Mouse (Mus musculus) heart, adult 2 months (tissue): ENCODE results near the gene Kcnip4. TPM values are rescaled to one million over a fixed set of nuclear protein-coding genes. Genes with fewer than 3 reads are reported as not detected.

Experiments
- DNase-seq, 2 experiments: peaks; one replicate each; pipeline ENCODE4 v3.0.0; 2021
- H3K27ac ChIP-seq: fragments of 200-600 bp; 2 replicates; pipeline ENCODE4 v1.8.1; 2022
- H3K27me3 ChIP-seq: fragments of 200-500 bp; 2 replicates; pipeline ENCODE4 v1.6.1; 2012; ENCODE audit warnings: mild to moderate bottlenecking, low read length, inconsistent platforms, mixed read lengths; ENCODE audit not compliant: control insufficient read depth, insufficient read depth
- H3K36me3 ChIP-seq: fragments of 200-500 bp; 2 replicates; pipeline ENCODE4 v1.6.1; 2012; ENCODE audit warnings: low read length, inconsistent platforms; ENCODE audit not compliant: control insufficient read depth, insufficient read depth
- H3K4me1 ChIP-seq: fragments of 200-500 bp; 2 replicates; pipeline ENCODE4 v1.6.1; 2011; ENCODE audit warnings: low read length; ENCODE audit not compliant: control insufficient read depth, insufficient read depth
- H3K4me3 ChIP-seq: fragments of 200-600 bp; 2 replicates; pipeline ENCODE4 v1.8.1; 2022
- H3K79me2 ChIP-seq: fragments of 200-500 bp; replicated peaks from 2 replicates; pipeline ENCODE4 v1.6.1; 2012; ENCODE audit warnings: mild to moderate bottlenecking, inconsistent platforms, low read length, moderate library complexity, mixed read lengths; ENCODE audit not compliant: control insufficient read depth, insufficient read depth
- H3K9ac ChIP-seq: fragments of 200-500 bp; 2 replicates; pipeline ENCODE4 v1.6.1; 2012; ENCODE audit warnings: low read depth, mild to moderate bottlenecking, control low read depth, inconsistent platforms, low read length, mixed read lengths
- CTCF ChIP-seq: fragments of 200-600 bp; IDR thresholded peaks from 2 replicates; pipeline ENCODE4 v1.8.1; 2022; ENCODE audit warnings: antibody characterized with exemption, mild to moderate bottlenecking, moderate library complexity
- EP300 ChIP-seq: fragments of 200-500 bp; IDR thresholded peaks from 2 replicates; pipeline ENCODE4 v1.6.1; 2011; ENCODE audit warnings: low read depth, low read length, control low read depth; ENCODE audit not compliant: insufficient read depth
- POLR2A ChIP-seq: fragments of 200-500 bp; IDR thresholded peaks from 2 replicates; pipeline ENCODE4 v1.6.1; 2011; ENCODE audit warnings: mild to moderate bottlenecking, low read depth, low read length, control low read depth; ENCODE audit not compliant: insufficient read depth
- WGBS: fragments of 180-500 bp; shearing (Covaris S2); methylation state at CpG from one replicate; pipeline ENCODE4 v1.1.7; 2018; 5-methylcytosine and 5-hydroxymethylcytosine counted together
- intact Hi-C: fragments of 180-260 bp; cut with DNase I; formaldehyde crosslinking; loops from one replicate; pipeline ENCODE4 v1.15.1; 2025
- polyA plus RNA-seq: library from polyadenylated mRNA; depleted of rRNA; stranded (reverse); fragments of >200 nt; gene quantifications from 2 replicates; pipeline ENCODE4 v1.2.3, GENCODE M21; 2012
- total RNA-seq, 2 experiments: library from RNA; stranded (reverse); gene quantifications; 2 replicates each; pipeline ENCODE4 v1.2.3; 2021

Gene Kcnip4
- total and polyA plus RNA-seq, 3 experiments = 0.10 TPM; not detected in 2

DNA sequence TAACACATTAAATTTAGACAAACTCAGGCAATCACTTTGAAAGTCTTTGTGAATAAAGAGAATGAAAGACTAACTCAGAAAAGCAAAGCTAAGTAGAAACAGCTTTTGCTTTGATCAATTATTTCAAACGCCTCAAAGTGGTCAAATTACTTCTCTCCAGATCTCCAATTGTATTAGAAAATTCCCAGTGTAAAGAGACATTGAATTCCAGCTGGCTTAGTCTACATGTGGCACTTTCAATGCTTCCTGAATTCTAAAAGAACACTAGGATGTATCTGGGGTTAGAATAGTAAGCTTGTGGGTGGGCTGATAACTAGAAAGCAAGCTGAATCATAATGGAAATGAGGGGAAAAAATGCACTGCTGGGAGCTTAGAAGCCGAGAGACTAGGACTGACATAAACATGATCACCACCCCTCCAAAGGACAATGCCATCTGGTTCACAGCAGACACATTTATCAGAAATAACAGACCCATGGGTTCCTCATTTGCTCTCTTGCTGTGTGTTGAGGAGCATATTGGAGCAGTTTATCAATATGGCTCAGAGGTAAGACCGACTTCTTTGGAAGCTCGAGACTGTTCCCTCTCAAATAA is 323.4 kb downstream of the Kcnip4 start:
- DNase-seq = no peak
- no peak overlapping the region for H3K4me3 ChIP-seq
- TF ChIP-seq POLR2A (no peak), CTCF (no peak), EP300 (no peak)
- WGBS = 62% methylated on average over 4 of the region's 4 CpGs
- intact Hi-C loops = no loop called here
- H3K4me1 ChIP-seq = no peaks in the 10 kb centered on the region
- H3K9ac ChIP-seq = no peak overlapping the region
- H3K27ac ChIP-seq = no peak overlapping the region
- no peaks in the 10 kb centered on the region for H3K79me2 ChIP-seq
- no peaks in the 10 kb centered on the region for H3K36me3 ChIP-seq
- no peaks in the 10 kb centered on the region for H3K27me3 ChIP-seq

- Histone ChIP-seq H3K27me3 (no peaks in the 10 kb centered on the region), H3K4me1 (no peaks in the 10 kb centered on the region), H3K79me2 (no peaks in the 10 kb centered on the region), H3K27ac (no peak overlapping the region), H3K4me3 (no peak overlapping the region), H3K9ac (no peak overlapping the region), H3K36me3 (no peaks in the 10 kb centered on the region)
- TF ChIP-seq EP300 (no peak), CTCF (no peak), POLR2A (no peak)
- WGBS = 55% methylated on average over 1 of the region's 1 CpGs
- intact Hi-C loops = no loop called here
- no peak for DNase-seq
These were observed 336.5 kb downstream of the Kcnip4 start for GRCm38 (mm10) chr5:49188236-49188635.

DNA sequence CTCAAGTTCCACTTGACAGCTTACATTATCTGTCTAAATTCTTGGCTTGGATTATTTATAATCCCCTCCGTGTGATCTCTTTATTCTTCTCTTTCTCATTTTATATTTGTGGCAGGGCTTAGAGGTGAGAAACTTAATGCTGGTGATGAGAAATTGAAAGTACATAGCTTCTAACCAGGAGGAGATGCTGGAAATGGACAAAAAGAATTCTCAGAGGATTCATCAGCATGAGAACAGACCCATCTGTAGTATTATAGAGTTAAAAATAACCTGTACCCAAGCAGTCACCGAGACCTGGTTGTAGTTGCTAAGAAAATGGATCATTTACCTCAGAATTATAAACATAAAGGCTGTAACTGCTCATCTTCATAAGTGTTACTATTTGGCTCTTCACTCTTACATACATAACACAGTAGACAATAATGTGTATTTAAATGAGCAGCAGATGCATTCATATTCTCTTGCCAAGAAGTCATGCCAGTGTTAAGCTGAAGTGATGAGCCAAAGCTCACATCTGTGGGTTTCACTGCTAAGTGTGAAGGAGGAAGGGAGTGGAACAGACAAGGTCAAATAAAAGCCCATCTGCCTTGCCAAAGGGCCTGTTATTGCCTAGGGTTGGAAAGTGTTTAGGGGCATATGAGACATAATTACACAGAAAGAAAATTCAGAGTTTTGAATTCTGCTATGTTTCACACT is 374.4 kb downstream of the Kcnip4 start:
- no peak overlapping the region for H3K4me3 ChIP-seq
- intact Hi-C loops = no loop called here
- H3K36me3 ChIP-seq = no peaks in the 10 kb centered on the region
- H3K4me1 ChIP-seq = no peaks in the 10 kb centered on the region
- WGBS = 53% methylated on average over 2 of the region's 2 CpGs
- TF ChIP-seq CTCF (no peak), POLR2A (no peak), EP300 (no peak)
- H3K9ac ChIP-seq = no peak overlapping the region
- no peak for DNase-seq
- no peaks in the 10 kb centered on the region for H3K79me2 ChIP-seq
- H3K27me3 ChIP-seq = no peaks in the 10 kb centered on the region
- no peak overlapping the region for H3K27ac ChIP-seq

GRCm38 (mm10) chr5:49149684-49150083 is 375.0 kb downstream of the Kcnip4 start:
- TF ChIP-seq CTCF (no peak), POLR2A (no peak), EP300 (no peak)
- 63% methylated on average over 2 of the region's 2 CpGs for WGBS
- H3K27me3 ChIP-seq = no peaks in the 10 kb centered on the region
- H3K4me3 ChIP-seq = no peak overlapping the region
- H3K4me1 ChIP-seq = no peaks in the 10 kb centered on the region
- H3K27ac ChIP-seq = no peak overlapping the region
- intact Hi-C loops = no loop called here
- no peak for DNase-seq
- no peak overlapping the region for H3K9ac ChIP-seq
- H3K36me3 ChIP-seq = no peaks in the 10 kb centered on the region
- no peaks in the 10 kb centered on the region for H3K79me2 ChIP-seq

DNA sequence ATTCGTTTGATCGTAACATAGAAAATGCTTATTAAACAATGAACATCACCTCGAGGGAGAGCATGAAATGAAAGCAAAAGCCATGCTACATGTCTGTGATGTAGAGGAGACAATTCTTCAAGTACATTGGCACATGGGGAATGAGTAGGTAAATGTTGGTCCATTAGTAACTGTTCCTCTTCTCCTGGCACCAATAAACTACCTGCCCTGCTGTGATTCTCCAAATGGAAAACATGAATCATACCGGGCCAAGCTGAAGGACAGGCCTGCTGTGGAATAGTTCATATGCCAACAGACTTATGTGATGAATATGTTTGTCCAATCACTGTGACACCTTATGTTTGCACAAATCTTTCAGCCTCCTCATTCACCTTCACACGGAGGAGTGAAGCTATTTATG is 429.3 kb downstream of the Kcnip4 start:
- H3K36me3 ChIP-seq = no peaks in the 10 kb centered on the region
- TF ChIP-seq EP300 (no peak), POLR2A (no peak), CTCF (no peak)
- H3K4me1 ChIP-seq = no peaks in the 10 kb centered on the region
- WGBS = 77% methylated on average over 5 of the region's 5 CpGs
- intact Hi-C loops = no loop called here
- no peak overlapping the region for H3K9ac ChIP-seq
- no peak overlapping the region for H3K27ac ChIP-seq
- H3K4me3 ChIP-seq = no peak overlapping the region
- DNase-seq = no peak
- H3K27me3 ChIP-seq = no peaks in the 10 kb centered on the region
- no peaks in the 10 kb centered on the region for H3K79me2 ChIP-seq

DNA sequence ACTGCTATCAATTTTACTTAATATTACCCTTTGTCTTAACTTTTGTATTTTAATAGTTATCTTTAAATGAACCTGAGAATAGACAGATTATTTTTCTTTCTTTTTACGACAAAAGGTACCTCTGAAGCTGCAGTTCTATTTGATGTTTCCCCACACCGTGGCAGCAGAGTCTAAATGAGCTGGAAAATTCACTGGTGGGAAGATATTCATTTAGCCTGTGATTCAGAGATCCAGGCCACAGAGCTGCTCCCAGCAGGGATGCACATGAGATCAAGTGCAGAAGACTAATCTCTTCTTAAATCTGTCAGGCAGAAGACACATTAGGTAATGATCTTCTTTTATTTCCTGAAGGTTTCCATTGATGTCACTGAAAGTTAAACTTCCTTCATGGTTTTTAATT is 429.8 kb downstream of the Kcnip4 start:
- H3K79me2 ChIP-seq = no peaks in the 10 kb centered on the region
- no peak for TF ChIP-seq CTCF
- no peak for TF ChIP-seq POLR2A
- no peak for TF ChIP-seq EP300
- intact Hi-C loops = no loop called here
- DNase-seq = no peak
- WGBS = 55% methylated on average over 2 of the region's 2 CpGs
- no peaks in the 10 kb centered on the region for H3K27me3 ChIP-seq
- no peak overlapping the region for H3K27ac ChIP-seq
- no peak overlapping the region for H3K4me3 ChIP-seq
- no peak overlapping the region for H3K9ac ChIP-seq
- H3K36me3 ChIP-seq = no peaks in the 10 kb centered on the region
- H3K4me1 ChIP-seq = no peaks in the 10 kb centered on the region
